In the genomic region with DNA sequence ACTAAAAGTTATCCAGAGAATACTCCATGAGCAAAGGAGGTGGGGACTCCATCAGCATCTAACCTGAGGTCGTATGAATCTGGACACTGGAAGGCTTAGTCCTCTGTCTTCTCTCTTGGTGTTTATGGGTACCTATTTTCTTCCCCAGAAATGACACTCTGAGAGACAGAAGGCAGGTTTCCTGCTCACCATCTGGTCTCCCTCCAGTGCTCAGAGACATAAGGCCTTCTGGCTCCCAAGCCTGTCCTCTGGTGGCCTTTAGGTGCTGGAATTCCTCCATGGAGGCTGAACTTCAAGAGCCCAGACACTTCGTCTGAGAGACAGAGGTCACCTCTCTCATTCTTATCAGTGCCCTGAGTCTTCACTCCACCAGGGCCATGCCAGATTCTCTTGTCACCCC, we compare ENCODE assay signal across 18 mouse cellular contexts.
DNase-seq lines count a peak whose midpoint lies in the region; ATAC-seq and TF ChIP-seq lines count a peak whose summit lies in the region.
"Had no signal": no experiment of that assay in that cellular context is flagged by ENCODE, and none has a peak within 500 bp of the region (broad histone marks: within the 10 kb centered on the region; RNA-seq: fewer than 3 reads in every experiment).

No protein-coding gene starts in this region.

- no peaks in the 10 kb centered on the region for H3K9me3 ChIP-seq in midbrain, postnatal 0 days (ENCODE audit: low read length)
- H3K9me3 ChIP-seq: embryonic facial prominence, embryonic 12.5 days; forebrain, embryonic 15.5 days; heart, embryonic 15.5 days; hindbrain, embryonic 15.5 days had no signal

- H3K27ac ChIP-seq in midbrain, postnatal 0 days (ENCODE audit: low read depth, low read length): no peak overlapping the region
- H3K27ac ChIP-seq: embryonic facial prominence, embryonic 12.5 days; forebrain, embryonic 15.5 days; heart, adult 2 months; heart, embryonic 15.5 days; hindbrain, embryonic 15.5 days had no signal

- TF ChIP-seq CTCF in midbrain, postnatal 0 days (IDR thresholded peaks at IDR 0.05): no peak

- peak; percentile 92 for DNase-seq in cerebellum, adult 11-12 months
- DNase-seq in cerebellum, adult 8-10 months: peak; percentile 81
- DNase-seq in cerebellum, postnatal 14 days: peak; percentile 55 to 72
- DNase-seq in left cerebral cortex, postnatal 25 days (ENCODE audit: low spot score in 2 of 2): no peak
- DNase-seq in frontal cortex, adult 2 months (ENCODE audit: extremely low spot score in 1 of 2, low spot score in 1 of 2): no peak
- no peak for DNase-seq in midbrain, postnatal 0 days (ENCODE audit: low spot score)
- DNase-seq: adrenal gland, adult 8-10 months; adrenal gland, postnatal 36 days; gastrocnemius, postnatal 14 days; heart, adult 2 months; heart, postnatal 14 days; kidney, adult 2 months had no signal

- ATAC-seq in midbrain, postnatal 0 days (ENCODE audit: low FRiP score): no peak
- ATAC-seq: forebrain, embryonic 15.5 days; intestine, embryonic 16.5 days had no signal

- 77% methylated on average over 2 of the region's 2 CpGs for whole genome bisulfite sequencing in midbrain, postnatal 0 days

- no peaks in the 10 kb centered on the region for H3K36me3 ChIP-seq in midbrain, postnatal 0 days (ENCODE audit: insufficient read depth, low read length)
- H3K36me3 ChIP-seq: embryonic facial prominence, embryonic 12.5 days; forebrain, embryonic 15.5 days; heart, embryonic 15.5 days; hindbrain, embryonic 15.5 days had no signal

- H3K9ac ChIP-seq in midbrain, postnatal 0 days (replicated peaks; ENCODE audit: low read length, poor library complexity, severe bottlenecking): no peak overlapping the region
- H3K9ac ChIP-seq: embryonic facial prominence, embryonic 12.5 days; forebrain, embryonic 15.5 days; heart, embryonic 15.5 days; hindbrain, embryonic 15.5 days had no signal

- no peaks in the 10 kb centered on the region for H3K4me1 ChIP-seq in midbrain, postnatal 0 days (ENCODE audit: insufficient read depth, low read length)
- H3K4me1 ChIP-seq: embryonic facial prominence, embryonic 12.5 days; forebrain, embryonic 15.5 days; heart, embryonic 15.5 days; hindbrain, embryonic 15.5 days had no signal

- intact Hi-C loops in left cerebral cortex, postnatal 25 days (cut with DNase I): no loop called here

- no peak overlapping the region for H3K4me3 ChIP-seq in midbrain, postnatal 0 days (ENCODE audit: low read depth, low read length)
- H3K4me3 ChIP-seq: embryonic facial prominence, embryonic 12.5 days; forebrain, embryonic 15.5 days; heart, adult 2 months; heart, embryonic 15.5 days; hindbrain, embryonic 15.5 days had no signal

- no peaks in the 10 kb centered on the region for H3K27me3 ChIP-seq in midbrain, postnatal 0 days (ENCODE audit: insufficient read depth, low read length)
- H3K27me3 ChIP-seq: embryonic facial prominence, embryonic 12.5 days; forebrain, embryonic 15.5 days; heart, embryonic 15.5 days; hindbrain, embryonic 15.5 days had no signal

- no peak overlapping the region for H3K4me2 ChIP-seq in midbrain, postnatal 0 days (ENCODE audit: low read depth, low read length, poor library complexity, severe bottlenecking)
- H3K4me2 ChIP-seq: embryonic facial prominence, embryonic 12.5 days; forebrain, embryonic 15.5 days; heart, embryonic 11.5 days; heart, embryonic 15.5 days; hindbrain, embryonic 15.5 days had no signal

Comparison
In these comparisons a context has a peak if more than half of its experiments do, and no peak if none do; other contexts are left out.
1. DNase-seq: peak in cerebellum, adult 11-12 months (single experiment), cerebellum, adult 8-10 months (single experiment) and cerebellum, postnatal 14 days (2 of 2); none in left cerebral cortex, postnatal 25 days (0 of 2), frontal cortex, adult 2 months (0 of 2) and midbrain, postnatal 0 days (single experiment).